Mouse (Mus musculus) stomach, embryonic 16.5 days (tissue): Measurements from ENCODE around the gene Cited4. TPM values are rescaled to one million over a fixed set of nuclear protein-coding genes. Genes with fewer than 3 reads are reported as not detected.

Source experiments
- ATAC-seq: fragments of 200-750 bp; cut with Nextera tagmentation; 2 replicates; pipeline ENCODE4 v1.8.0; 2017; ENCODE audit warnings: moderate number of reproducible peaks, moderate TSS enrichment; ENCODE audit not compliant: insufficient read depth, low FRiP score
- H3K27ac ChIP-seq: fragments of 300-500 bp; sonication (generic); 2 replicates; pipeline ENCODE4 v1.5.1; 2014; ENCODE audit warnings: low read length
- H3K27me3 ChIP-seq: fragments of 300-500 bp; sonication (generic); 2 replicates; pipeline ENCODE4 v1.6.1; 2014; ENCODE audit warnings: low read length, control low read depth, mixed read lengths; ENCODE audit not compliant: control insufficient read depth, insufficient read depth
- H3K36me3 ChIP-seq: fragments of 300-500 bp; sonication (generic); 2 replicates; pipeline ENCODE4 v1.6.1; 2014; ENCODE audit warnings: low read length; ENCODE audit not compliant: control insufficient read depth, insufficient read depth
- H3K4me1 ChIP-seq: fragments of 300-500 bp; sonication (generic); 2 replicates; pipeline ENCODE4 v1.6.1; 2014; ENCODE audit warnings: low read length, control low read depth, mixed read lengths; ENCODE audit not compliant: control insufficient read depth, insufficient read depth
- H3K4me2 ChIP-seq: fragments of 300-500 bp; sonication (generic); 2 replicates; pipeline ENCODE4 v1.6.1; 2014; ENCODE audit warnings: low read depth, low read length, mixed read lengths
- H3K4me3 ChIP-seq: fragments of 300-500 bp; sonication (generic); replicated peaks from 2 replicates; pipeline ENCODE4 v1.5.1; 2014; ENCODE audit warnings: mild to moderate bottlenecking, low read length
- H3K9ac ChIP-seq: fragments of 300-500 bp; sonication (generic); 2 replicates; pipeline ENCODE4 v1.6.1; 2014; ENCODE audit warnings: low read length
- H3K9me3 ChIP-seq: fragments of 300-500 bp; sonication (generic); replicated peaks from 2 replicates; pipeline ENCODE4 v1.6.1; 2016; ENCODE audit warnings: low read length, control low read depth; ENCODE audit not compliant: control insufficient read depth
- WGBS: fragments of 180-500 bp; shearing (Covaris S2); extraction: QIAGEN DNeasy Blood & Tissue Kit; methylation state at CpG from one replicate; pipeline ENCODE4 v1.1.7; 2014; 5-methylcytosine and 5-hydroxymethylcytosine counted together
- polyA plus RNA-seq: library from polyadenylated mRNA; unstranded; fragments of >200 nt; fragmentation: Nextera tagmentation; extraction: Ambion mirVana; gene quantifications from 2 replicates; pipeline ENCODE4 v1.2.1, GENCODE M21; 2015

Gene Cited4
- polyA plus RNA-seq, result 3.0 and 4.0 TPM in 2 replicates

- Histone ChIP-seq H3K4me1 (no peaks in the 10 kb centered on the region), H3K4me2 (peak within 1 kb of the TSS; percentile 100), H3K27me3 (peaks cover 16% of the 10 kb centered on the region), H3K36me3 (no peaks in the 10 kb centered on the region), H3K4me3 (peak within 1 kb of the TSS; percentile 60), H3K9ac (peak within 1 kb of the TSS; percentile 76), H3K27ac (no peak within 1 kb of the TSS), H3K9me3 (no peaks in the 10 kb centered on the region)
- ATAC-seq, result peak; percentile 92
- WGBS, result under 1% methylated on average over 49 of the region's 50 CpGs
Measured at GRCm38 (mm10) chr4:120666358-120667024, at the start of gene Cited4. Gene Cited4, plus strand, starts transcription at chr4:120666572.

- WGBS, result 78% methylated on average over 6 of the region's 6 CpGs
- no peak for ATAC-seq
Measured at GRCm38 (mm10) chr4:120627728-120628127, 38.6 kb upstream of the Cited4 start.

GRCm38 (mm10) chr4:120630218-120630931 is 36.0 kb upstream of the Cited4 start:
- Histone ChIP-seq H3K36me3 (no peaks in the 10 kb centered on the region), H3K4me1 (no peaks in the 10 kb centered on the region), H3K4me2 (no peak overlapping the region), H3K9ac (no peak overlapping the region), H3K27me3 (no peaks in the 10 kb centered on the region), H3K27ac (no peak overlapping the region), H3K4me3 (no peak overlapping the region), H3K9me3 (no peaks in the 10 kb centered on the region)
- no peak for ATAC-seq
- 55% methylated on average over 8 of the region's 8 CpGs for WGBS

More at GRCm38 (mm10) chr4:120627728-120628127, 38.6 kb upstream of the Cited4 start:
- H3K36me3 ChIP-seq, result no peaks in the 10 kb centered on the region
- no peak overlapping the region for H3K4me3 ChIP-seq
- H3K9me3 ChIP-seq, result no peaks in the 10 kb centered on the region
- no peak overlapping the region for H3K4me2 ChIP-seq
- no peak overlapping the region for H3K9ac ChIP-seq
- no peak overlapping the region for H3K27ac ChIP-seq
- no peaks in the 10 kb centered on the region for H3K4me1 ChIP-seq
- no peaks in the 10 kb centered on the region for H3K27me3 ChIP-seq

- WGBS, result 59% methylated on average over 6 of the region's 6 CpGs
- H3K4me1 ChIP-seq, result no peaks in the 10 kb centered on the region
- H3K4me2 ChIP-seq, result no peak overlapping the region
- no peak overlapping the region for H3K27ac ChIP-seq
- no peaks in the 10 kb centered on the region for H3K36me3 ChIP-seq
- H3K27me3 ChIP-seq, result no peaks in the 10 kb centered on the region
- no peak overlapping the region for H3K4me3 ChIP-seq
- ATAC-seq, result no peak
- no peak overlapping the region for H3K9ac ChIP-seq
- no peaks in the 10 kb centered on the region for H3K9me3 ChIP-seq
Measured at GRCm38 (mm10) chr4:120631828-120632227, 34.5 kb upstream of the Cited4 start.

GRCm38 (mm10) chr4:120635351-120635750 is 31.0 kb upstream of the Cited4 start:
- no peaks in the 10 kb centered on the region for H3K36me3 ChIP-seq
- H3K4me1 ChIP-seq, result no peaks in the 10 kb centered on the region
- no peak overlapping the region for H3K4me2 ChIP-seq
- H3K9me3 ChIP-seq, result no peaks in the 10 kb centered on the region
- no peak overlapping the region for H3K27ac ChIP-seq
- H3K27me3 ChIP-seq, result no peaks in the 10 kb centered on the region
- no peak for ATAC-seq
- no peak overlapping the region for H3K9ac ChIP-seq
- 68% methylated on average over 2 of the region's 2 CpGs for WGBS
- no peak overlapping the region for H3K4me3 ChIP-seq

GRCm38 (mm10) chr4:120641946-120642345 is 24.4 kb upstream of the Cited4 start:
- Histone ChIP-seq H3K9me3 (no peaks in the 10 kb centered on the region), H3K4me2 (no peak overlapping the region), H3K27me3 (no peaks in the 10 kb centered on the region), H3K4me3 (no peak overlapping the region), H3K9ac (no peak overlapping the region), H3K36me3 (no peaks in the 10 kb centered on the region), H3K4me1 (no peaks in the 10 kb centered on the region), H3K27ac (no peak overlapping the region)
- no peak for ATAC-seq
- WGBS, result 88% methylated on average over 6 of the region's 6 CpGs

GRCm38 (mm10) chr4:120643899-120644298 is 22.5 kb upstream of the Cited4 start:
- no peak for ATAC-seq
- H3K27ac ChIP-seq, result no peak overlapping the region

GRCm38 (mm10) chr4:120649369-120650207 is 16.8 kb upstream of the Cited4 start:
- peak; percentile 66 for ATAC-seq
- 5% methylated on average over 55 of the region's 55 CpGs for WGBS
- Histone ChIP-seq H3K4me2 (peak overlapping the region; percentile 69), H3K27ac (no peak overlapping the region), H3K9ac (peak overlapping the region; percentile 66), H3K36me3 (no peaks in the 10 kb centered on the region), H3K27me3 (peaks cover 23% of the 10 kb centered on the region), H3K4me1 (no peaks in the 10 kb centered on the region), H3K9me3 (no peaks in the 10 kb centered on the region), H3K4me3 (peak overlapping the region; percentile 49)

More at GRCm38 (mm10) chr4:120643899-120644298, 22.5 kb upstream of the Cited4 start:
- 73% methylated on average over 3 of the region's 3 CpGs for WGBS
- no peaks in the 10 kb centered on the region for H3K9me3 ChIP-seq
- no peak overlapping the region for H3K4me3 ChIP-seq
- H3K4me2 ChIP-seq, result no peak overlapping the region
- peaks cover 2% of the 10 kb centered on the region; the same call in 1 of the 2 replicates for H3K27me3 ChIP-seq
- no peaks in the 10 kb centered on the region for H3K36me3 ChIP-seq
- no peak overlapping the region for H3K9ac ChIP-seq
- no peaks in the 10 kb centered on the region for H3K4me1 ChIP-seq
